Mouse (Mus musculus) limb, embryonic 11.5 days (tissue): ENCODE measurements at regions not wholly inside any gene's neighbourhood (a gene's known extent, or its start where the extent isn't known, plus 50 kb on each side); places are given as distances from the start of the nearest gene placed in this dataset.

Source experiments
- ATAC-seq: fragments of 200-750 bp; cut with Nextera tagmentation; 2 replicates; pipeline ENCODE4 v1.8.0; 2017; ENCODE audit warnings: low read depth; ENCODE audit not compliant: insufficient number of reproducible peaks, low FRiP score, low TSS enrichment
- DNase-seq: peaks from one replicate; pipeline ENCODE4 v3.0.0-alpha.2; 2015; ENCODE audit warnings: low spot score
- H3K27ac ChIP-seq: fragments of 300-500 bp; sonication (generic); replicated peaks from 2 replicates; pipeline ENCODE4 v1.5.1; 2014; ENCODE audit warnings: low read depth, mild to moderate bottlenecking, low read length
- H3K27me3 ChIP-seq: fragments of 300-500 bp; sonication (generic); 2 replicates; pipeline ENCODE4 v1.6.1; 2014; ENCODE audit warnings: mild to moderate bottlenecking, low read length, mixed read lengths; ENCODE audit not compliant: control insufficient read depth, insufficient read depth
- H3K36me3 ChIP-seq: fragments of 300-500 bp; sonication (generic); 2 replicates; pipeline ENCODE4 v1.6.1; 2014; ENCODE audit warnings: mild to moderate bottlenecking, low read length, moderate library complexity, mixed read lengths; ENCODE audit not compliant: control insufficient read depth, insufficient read depth
- H3K4me1 ChIP-seq: fragments of 300-500 bp; sonication (generic); 2 replicates; pipeline ENCODE4 v1.6.1; 2014; ENCODE audit warnings: low read length, mixed read lengths; ENCODE audit not compliant: control insufficient read depth, insufficient read depth
- H3K4me2 ChIP-seq: fragments of 300-500 bp; sonication (generic); 2 replicates; pipeline ENCODE4 v1.6.1; 2014; ENCODE audit warnings: low read depth, mild to moderate bottlenecking, moderate library complexity; ENCODE audit not compliant: severe bottlenecking
- H3K4me3 ChIP-seq: fragments of 300-500 bp; sonication (generic); 2 replicates; pipeline ENCODE4 v1.5.1; 2014; ENCODE audit warnings: low read depth, low read length
- H3K9ac ChIP-seq: fragments of 300-500 bp; sonication (generic); 2 replicates; pipeline ENCODE4 v1.6.1; 2014; ENCODE audit warnings: mild to moderate bottlenecking, low read length
- H3K9me3 ChIP-seq: fragments of 300-500 bp; sonication (generic); 2 replicates; pipeline ENCODE4 v1.6.1; 2016; ENCODE audit warnings: low read length; ENCODE audit not compliant: control insufficient read depth
- WGBS: fragments of 180-500 bp; shearing (Covaris S2); extraction: QIAGEN DNeasy Blood & Tissue Kit; methylation state at CpG from one replicate; pipeline ENCODE4 v1.1.7; 2014; 5-methylcytosine and 5-hydroxymethylcytosine counted together

DNA sequence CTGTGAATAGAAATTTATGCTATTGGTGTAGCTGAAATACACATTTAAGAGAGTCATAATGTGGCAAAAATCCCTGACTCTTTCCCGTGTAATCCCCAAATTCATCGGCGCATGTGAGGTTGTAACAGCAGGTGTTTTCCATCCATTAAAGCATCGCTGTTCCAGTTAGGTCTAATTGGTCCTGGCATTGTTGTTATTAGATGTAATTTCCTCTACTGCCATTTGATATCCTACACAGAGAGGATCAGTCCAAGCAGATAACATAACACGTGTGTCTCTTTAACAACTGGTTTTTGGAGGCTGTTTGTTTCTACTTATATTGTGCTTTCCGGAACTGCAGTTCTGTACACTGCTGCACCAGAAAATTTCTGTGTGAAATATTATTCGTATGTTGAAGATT, 101.8 kb downstream of the Vgll3 start:
- no peaks in the 10 kb centered on the region for H3K36me3 ChIP-seq
- H3K27me3 ChIP-seq, result no peaks in the 10 kb centered on the region
- H3K4me3 ChIP-seq, result no peak overlapping the region
- no peaks in the 10 kb centered on the region for H3K9me3 ChIP-seq
- no peak overlapping the region for H3K9ac ChIP-seq
- DNase-seq, result no peak
- ATAC-seq, result no peak
- no peak overlapping the region for H3K27ac ChIP-seq
- H3K4me2 ChIP-seq, result no peak overlapping the region
- no peaks in the 10 kb centered on the region for H3K4me1 ChIP-seq
- WGBS, result 74% methylated on average over 7 of the region's 7 CpGs

DNA sequence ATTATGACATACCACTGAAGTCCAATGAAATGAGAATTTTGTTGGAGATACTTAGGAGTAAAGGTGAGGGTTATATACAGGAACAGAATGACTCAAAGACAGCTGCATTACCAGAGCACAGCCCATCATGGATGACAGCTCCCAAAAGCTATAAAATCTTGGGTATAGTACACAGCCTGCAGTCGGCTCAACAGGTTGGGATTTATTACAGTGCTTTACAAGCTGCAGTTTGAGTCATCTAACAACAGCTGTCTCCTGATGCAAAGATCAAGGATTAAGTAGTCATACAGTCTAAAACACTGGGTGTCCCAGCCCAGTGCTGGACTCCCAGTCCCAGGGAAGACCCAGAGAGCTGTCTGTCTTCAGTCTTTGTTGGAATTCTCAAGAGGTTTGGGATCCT, 110.9 kb downstream of the Vgll3 start:
- no peak overlapping the region for H3K4me3 ChIP-seq
- no peak for ATAC-seq
- H3K27ac ChIP-seq, result no peak overlapping the region
- H3K27me3 ChIP-seq, result no peaks in the 10 kb centered on the region
- 53% methylated on average over 1 of the region's 1 CpGs for WGBS
- no peaks in the 10 kb centered on the region for H3K4me1 ChIP-seq
- no peaks in the 10 kb centered on the region for H3K36me3 ChIP-seq
- no peak overlapping the region for H3K9ac ChIP-seq
- H3K4me2 ChIP-seq, result no peak overlapping the region
- no peaks in the 10 kb centered on the region for H3K9me3 ChIP-seq
- DNase-seq, result no peak

DNA sequence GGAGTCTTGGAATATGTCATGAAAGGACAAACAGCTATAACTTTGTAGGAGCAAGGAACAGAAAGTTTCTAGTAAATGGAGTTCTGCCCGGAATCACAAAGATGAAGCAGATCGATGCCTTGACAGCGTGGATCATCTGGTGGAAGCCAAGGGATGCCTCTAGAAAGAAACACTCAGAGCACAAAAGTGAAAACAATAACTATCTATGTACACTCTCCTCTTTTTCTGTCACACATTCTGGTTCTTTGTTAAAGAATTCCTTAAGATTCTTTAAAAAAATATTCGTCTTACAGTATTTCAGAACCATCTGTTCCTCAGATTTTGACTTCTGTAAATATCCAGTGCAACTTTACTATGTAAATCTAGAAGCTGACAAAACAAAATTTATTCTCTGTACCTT, 148.8 kb downstream of the Vgll3 start:
- Histone ChIP-seq H3K4me2 (no peak overlapping the region), H3K4me3 (no peak overlapping the region), H3K27ac (no peak overlapping the region), H3K4me1 (no peaks in the 10 kb centered on the region), H3K36me3 (no peaks in the 10 kb centered on the region), H3K9me3 (no peaks in the 10 kb centered on the region), H3K9ac (no peak overlapping the region), H3K27me3 (no peaks in the 10 kb centered on the region)
- ATAC-seq, result no peak
- no peak for DNase-seq
- WGBS, result 86% methylated on average over 4 of the region's 4 CpGs

- H3K27me3 ChIP-seq, result no peaks in the 10 kb centered on the region
- ATAC-seq, result no peak
- H3K9ac ChIP-seq, result no peak overlapping the region
- 53% methylated on average over 1 of the region's 1 CpGs for WGBS
- H3K27ac ChIP-seq, result no peak overlapping the region
- no peaks in the 10 kb centered on the region for H3K4me1 ChIP-seq
- no peak overlapping the region for H3K4me2 ChIP-seq
- H3K4me3 ChIP-seq, result no peak overlapping the region
- no peaks in the 10 kb centered on the region for H3K36me3 ChIP-seq
- H3K9me3 ChIP-seq, result no peaks in the 10 kb centered on the region
- no peak for DNase-seq
Measured at GRCm38 (mm10) chr16:65964260-65964659, 149.2 kb downstream of the Vgll3 start.

- 85% methylated on average over 4 of the region's 4 CpGs for WGBS
- Histone ChIP-seq H3K27ac (no peak overlapping the region), H3K4me2 (no peak overlapping the region), H3K4me1 (no peaks in the 10 kb centered on the region), H3K36me3 (no peaks in the 10 kb centered on the region), H3K4me3 (no peak overlapping the region), H3K9me3 (no peaks in the 10 kb centered on the region), H3K27me3 (no peaks in the 10 kb centered on the region), H3K9ac (no peak overlapping the region)
- DNase-seq, result no peak
- ATAC-seq, result no peak
Measured at GRCm38 (mm10) chr16:65977075-65977474, 162.0 kb downstream of the Vgll3 start.

GRCm38 (mm10) chr16:65987186-65987585, 172.1 kb downstream of the Vgll3 start:
- Histone ChIP-seq H3K9ac (no peak overlapping the region), H3K4me3 (no peak overlapping the region), H3K36me3 (no peaks in the 10 kb centered on the region), H3K27me3 (no peaks in the 10 kb centered on the region), H3K9me3 (no peaks in the 10 kb centered on the region), H3K4me2 (no peak overlapping the region), H3K4me1 (no peaks in the 10 kb centered on the region), H3K27ac (no peak overlapping the region)
- 63% methylated on average over 2 of the region's 2 CpGs for WGBS
- DNase-seq (no peak), ATAC-seq (no peak)

DNA sequence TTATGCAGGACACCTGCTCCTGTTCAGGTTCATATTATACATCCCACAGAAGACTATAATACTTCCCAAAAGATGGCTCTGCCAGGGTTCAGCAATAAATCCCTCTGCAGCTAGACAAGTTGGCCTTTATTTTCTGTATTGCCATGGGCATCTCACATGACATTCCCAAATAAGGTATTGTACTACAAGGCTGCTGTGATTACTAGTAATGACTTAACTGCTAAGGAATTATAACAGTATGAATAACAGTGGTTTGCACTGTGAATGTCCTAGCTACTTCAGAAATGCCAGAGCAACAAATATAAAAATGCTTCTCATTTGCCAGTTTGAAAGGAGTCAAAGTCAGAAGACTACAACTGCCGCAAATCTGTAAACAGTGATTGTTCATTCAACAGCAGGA, 184.3 kb downstream of the Vgll3 start:
- 98% methylated on average over 1 of the region's 1 CpGs for WGBS
- H3K4me1 ChIP-seq, result no peaks in the 10 kb centered on the region
- H3K27me3 ChIP-seq, result no peaks in the 10 kb centered on the region
- ATAC-seq (no peak), DNase-seq (no peak)
- no peaks in the 10 kb centered on the region for H3K36me3 ChIP-seq
- no peaks in the 10 kb centered on the region for H3K9me3 ChIP-seq
- H3K9ac ChIP-seq, result no peak overlapping the region
- no peak overlapping the region for H3K27ac ChIP-seq
- no peak overlapping the region for H3K4me2 ChIP-seq
- no peak overlapping the region for H3K4me3 ChIP-seq

DNA sequence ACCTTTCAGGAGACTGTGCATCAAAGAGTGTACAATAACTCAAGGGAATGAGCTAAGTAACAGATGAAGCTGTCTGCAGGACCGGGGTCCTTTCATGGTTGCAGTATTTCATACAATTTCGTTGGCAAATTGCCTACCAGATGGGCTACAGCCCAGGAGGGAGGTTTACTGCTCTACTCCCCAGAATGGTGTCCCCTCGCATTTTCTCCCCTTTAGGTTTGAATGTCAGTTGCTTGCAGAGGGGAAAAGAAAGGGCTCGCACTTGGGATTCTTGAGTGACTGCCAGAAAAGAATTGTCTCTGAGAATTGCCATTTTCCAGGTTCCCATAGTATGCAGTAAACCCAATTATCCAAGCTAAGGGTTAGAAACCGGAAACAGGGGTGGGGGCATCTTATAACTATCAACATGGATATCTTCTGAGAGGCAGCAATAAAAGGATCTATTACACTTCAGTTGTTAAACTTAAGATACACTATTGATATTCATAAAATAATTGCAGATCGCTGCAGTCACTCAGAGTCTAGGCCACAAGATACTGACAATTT, 185.7 kb downstream of the Vgll3 start:
- Histone ChIP-seq H3K4me3 (no peak overlapping the region), H3K4me2 (no peak overlapping the region), H3K36me3 (no peaks in the 10 kb centered on the region), H3K9me3 (no peaks in the 10 kb centered on the region), H3K9ac (no peak overlapping the region), H3K4me1 (no peaks in the 10 kb centered on the region), H3K27me3 (no peaks in the 10 kb centered on the region), H3K27ac (no peak overlapping the region)
- DNase-seq, result no peak
- 70% methylated on average over 6 of the region's 6 CpGs for WGBS
- ATAC-seq, result no peak

DNA sequence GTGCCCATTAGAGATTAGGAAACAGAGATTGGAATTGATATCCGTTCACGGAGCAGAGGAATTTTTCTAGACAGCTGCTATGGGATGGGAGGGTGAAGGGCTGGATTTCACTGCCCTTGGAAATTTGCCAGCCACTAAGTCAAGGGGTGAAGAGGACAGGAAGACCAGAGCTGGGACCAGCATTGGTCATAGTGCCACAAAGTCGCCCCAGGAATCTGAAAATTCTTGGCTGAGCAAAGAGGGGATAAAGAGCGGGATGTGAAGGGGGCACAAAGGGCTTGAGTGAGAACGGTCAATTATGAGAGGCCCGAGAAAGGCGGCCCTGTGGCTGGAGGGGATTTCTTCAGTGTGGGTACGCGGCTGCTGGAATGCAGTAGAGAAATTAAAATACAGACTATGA, 189.6 kb downstream of the Vgll3 start:
- no peak overlapping the region for H3K4me2 ChIP-seq
- H3K9ac ChIP-seq, result no peak overlapping the region
- H3K4me3 ChIP-seq, result no peak overlapping the region
- DNase-seq, result no peak
- no peaks in the 10 kb centered on the region for H3K4me1 ChIP-seq
- 83% methylated on average over 9 of the region's 9 CpGs for WGBS
- no peaks in the 10 kb centered on the region for H3K9me3 ChIP-seq
- no peak; the same call in 1 of the 2 replicates for ATAC-seq
- H3K27me3 ChIP-seq, result no peaks in the 10 kb centered on the region
- H3K36me3 ChIP-seq, result no peaks in the 10 kb centered on the region
- H3K27ac ChIP-seq, result no peak overlapping the region
